Mouse (Mus musculus) ES-Bruce4 (cell line): Measurements from ENCODE around the gene Ccdc175. TPM values are rescaled to one million over a fixed set of nuclear protein-coding genes. Genes with fewer than 3 reads are reported as not detected.

ENCODE experiments used
- H3K27ac ChIP-seq: 2 replicates; pipeline ENCODE4 v1.5.1; 2012; ENCODE audit warnings: low read length, inconsistent platforms; ENCODE audit not compliant: insufficient read depth
- H3K27me3 ChIP-seq: 2 replicates; pipeline ENCODE4 v1.6.1; 2012; ENCODE audit warnings: mild to moderate bottlenecking, low read length, inconsistent platforms; ENCODE audit not compliant: control insufficient read depth, poor library complexity, insufficient read depth, severe bottlenecking
- H3K36me3 ChIP-seq: 2 replicates; pipeline ENCODE4 v1.6.1; 2012; ENCODE audit warnings: inconsistent platforms, mild to moderate bottlenecking, low read length, moderate library complexity; ENCODE audit not compliant: control insufficient read depth, poor library complexity, insufficient read depth, severe bottlenecking
- H3K4me1 ChIP-seq: one replicate; pipeline ENCODE4 v1.8.1; 2011; ENCODE audit warnings: low read length; ENCODE audit not compliant: control insufficient read depth, insufficient read depth
- H3K4me3 ChIP-seq: 2 replicates; pipeline ENCODE4 v1.5.1; 2011; ENCODE audit warnings: low read depth, mild to moderate bottlenecking, low read length
- H3K9ac ChIP-seq: 2 replicates; pipeline ENCODE4 v1.6.1; 2012; ENCODE audit warnings: low read depth, mild to moderate bottlenecking, inconsistent platforms; ENCODE audit not compliant: poor library complexity, severe bottlenecking
- H3K9me3 ChIP-seq: replicated peaks from 2 replicates; pipeline ENCODE4 v1.6.1; 2012; ENCODE audit warnings: mild to moderate bottlenecking, low read length, inconsistent platforms; ENCODE audit not compliant: control insufficient read depth, poor library complexity, insufficient read depth, severe bottlenecking
- CTCF ChIP-seq: IDR thresholded peaks from one replicate; pipeline ENCODE4 v1.8.1; 2011; ENCODE audit warnings: low read depth, low read length
- EP300 ChIP-seq: IDR thresholded peaks from 2 replicates; pipeline ENCODE4 v1.6.1; 2011; ENCODE audit warnings: low read depth, low read length; ENCODE audit not compliant: insufficient read depth
- POLR2A ChIP-seq: IDR thresholded peaks from one replicate; pipeline ENCODE4 v1.8.1; 2011; ENCODE audit warnings: low read length; ENCODE audit not compliant: insufficient read depth
- polyA plus RNA-seq: library from polyadenylated mRNA; stranded (reverse); fragments of >200 nt; gene quantifications from 2 replicates; pipeline ENCODE4 v1.2.4, GENCODE M21; 2011; ENCODE audit warnings: low read depth; ENCODE audit not compliant: missing spikeins, insufficient read depth, insufficient read length

The Ccdc175 gene
- polyA plus RNA-seq, 1 experiment, result not detected

DNA sequence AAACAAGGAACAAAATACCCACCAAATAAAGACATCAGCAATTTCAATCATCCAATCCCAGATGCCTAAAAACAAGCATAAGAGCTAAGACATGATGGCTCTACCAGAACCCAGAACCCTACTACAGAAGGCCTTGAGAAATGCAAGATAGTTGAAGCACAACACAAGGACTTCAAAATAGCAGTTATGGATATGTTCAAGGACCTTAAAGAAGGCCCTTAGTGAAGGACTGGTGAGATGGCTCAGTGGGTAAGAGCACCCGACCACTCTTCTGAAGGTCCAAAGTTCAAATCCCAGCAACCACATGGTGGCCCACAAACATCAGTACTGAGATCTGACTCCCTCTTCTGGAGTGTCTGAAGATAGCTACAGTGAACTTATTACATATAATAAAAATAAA is 127.0 kb downstream of the Ccdc175 start:
- no peaks in the 10 kb centered on the region for H3K9me3 ChIP-seq
- TF ChIP-seq CTCF, result no peak
- no peak for TF ChIP-seq POLR2A
- no peak for TF ChIP-seq EP300
- H3K9ac ChIP-seq, result no peak overlapping the region
- no peak overlapping the region for H3K27ac ChIP-seq
- H3K27me3 ChIP-seq, result no peaks in the 10 kb centered on the region
- no peaks in the 10 kb centered on the region for H3K36me3 ChIP-seq
- no peak overlapping the region for H3K4me3 ChIP-seq
- no peaks in the 10 kb centered on the region for H3K4me1 ChIP-seq

DNA sequence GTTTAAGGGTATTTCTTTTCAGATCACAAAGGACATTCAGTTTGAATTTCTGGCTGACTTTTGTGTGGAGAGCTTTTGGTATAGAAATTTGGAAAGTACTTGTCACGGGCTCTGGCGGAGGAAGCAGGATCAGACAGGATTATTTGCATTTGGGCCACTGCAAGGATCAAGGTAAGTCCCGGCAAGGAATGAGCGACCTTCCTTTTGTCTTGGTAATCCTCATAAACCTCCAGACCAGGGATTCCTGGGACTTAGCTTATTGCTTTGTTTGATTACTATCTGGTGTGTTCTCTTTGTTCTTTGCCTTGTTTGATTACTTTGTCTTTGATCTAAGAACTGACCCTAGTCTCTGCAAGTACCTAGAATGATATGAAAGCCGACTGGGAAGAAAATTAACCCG is 131.0 kb downstream of the Ccdc175 start:
- no peak overlapping the region for H3K9ac ChIP-seq
- H3K4me1 ChIP-seq, result no peaks in the 10 kb centered on the region
- no peak for TF ChIP-seq POLR2A
- no peak for TF ChIP-seq CTCF
- TF ChIP-seq EP300, result no peak

DNA sequence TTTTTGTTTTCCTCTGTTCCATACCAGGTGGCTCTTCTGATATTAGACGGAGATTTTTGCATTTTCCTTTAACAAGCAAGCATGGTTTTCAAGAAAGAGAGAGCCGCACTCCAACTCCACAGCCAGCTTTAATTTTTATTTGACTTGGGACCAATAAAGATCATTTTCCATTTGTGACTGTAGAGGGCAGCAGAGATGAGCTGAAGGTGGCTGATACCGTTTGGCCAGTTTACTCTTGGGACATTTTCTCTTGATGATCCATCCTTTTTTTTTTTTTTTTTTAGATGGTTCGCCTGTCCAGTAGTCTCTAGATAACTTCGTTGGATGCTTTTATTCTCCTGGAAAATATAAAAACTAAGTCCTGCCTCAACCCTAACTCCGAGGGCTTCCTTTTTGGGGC is 131.5 kb downstream of the Ccdc175 start:
- Histone ChIP-seq H3K27ac (no peak overlapping the region), H3K36me3 (no peaks in the 10 kb centered on the region), H3K9ac (no peak overlapping the region), H3K27me3 (no peaks in the 10 kb centered on the region), H3K9me3 (peaks cover 17% of the 10 kb centered on the region), H3K4me3 (no peak overlapping the region), H3K4me1 (no peaks in the 10 kb centered on the region)
- TF ChIP-seq POLR2A, result no peak

More for the DNA sequence above, 131.0 kb downstream of the Ccdc175 start:
- no peaks in the 10 kb centered on the region for H3K27me3 ChIP-seq
- no peak overlapping the region for H3K27ac ChIP-seq
- no peaks in the 10 kb centered on the region for H3K36me3 ChIP-seq
- no peak overlapping the region for H3K4me3 ChIP-seq
- peaks cover 17% of the 10 kb centered on the region for H3K9me3 ChIP-seq

DNA sequence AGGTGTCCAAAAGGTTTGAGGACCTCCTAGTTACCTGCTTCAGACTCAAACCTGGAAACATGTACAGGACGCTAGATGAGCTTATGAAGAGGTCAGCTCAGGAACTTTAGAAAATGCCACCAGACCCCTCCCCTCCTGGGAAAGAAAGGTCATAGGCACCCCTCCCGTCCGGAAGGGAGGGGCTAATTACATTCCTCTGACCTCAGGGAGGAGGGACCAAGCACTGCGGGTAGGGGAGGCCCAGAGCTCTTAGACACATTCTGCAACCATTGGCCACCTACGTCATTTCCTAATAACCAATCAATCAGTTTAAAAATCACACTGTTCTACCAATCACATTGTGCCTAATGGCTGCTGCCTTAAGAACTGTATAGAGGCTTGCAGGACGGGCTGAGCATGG is 132.3 kb downstream of the Ccdc175 start:
- Histone ChIP-seq H3K9me3 (peaks cover 17% of the 10 kb centered on the region), H3K4me3 (no peak overlapping the region), H3K27ac (no peak overlapping the region), H3K27me3 (no peaks in the 10 kb centered on the region), H3K9ac (no peak overlapping the region), H3K4me1 (no peaks in the 10 kb centered on the region), H3K36me3 (no peaks in the 10 kb centered on the region)
- TF ChIP-seq CTCF (no peak), EP300 (no peak), POLR2A (no peak)

Other genes starting within 250 kb of the Ccdc175 start
- 0.97 and 1.8 TPM in 2 replicates for gene Gpr135, start 113.9 kb downstream of the Ccdc175 start, polyA plus RNA-seq
- gene L3hypdh, start 99.6 kb downstream of the Ccdc175 start, polyA plus RNA-seq, result 5.5 and 8.3 TPM in 2 replicates
- gene Jkamp, start 99.4 kb downstream of the Ccdc175 start, polyA plus RNA-seq, result 42.1 and 42.6 TPM in 2 replicates
- 6.3 and 6.6 TPM in 2 replicates for gene Rtn1, start 224.0 kb upstream of the Ccdc175 start, polyA plus RNA-seq